Mouse (Mus musculus): ENCODE data around the gene Twnk. TPM values are rescaled to one million over a fixed set of nuclear protein-coding genes. Genes with fewer than 3 reads are reported as not detected.
A peak's percentile ranks its signal among the peaks of the same experiment; 100 is the strongest.

Twnk gene
- 10 to 100 TPM; 12.3 to 14.4 TPM for total RNA-seq (2021)

DNA sequence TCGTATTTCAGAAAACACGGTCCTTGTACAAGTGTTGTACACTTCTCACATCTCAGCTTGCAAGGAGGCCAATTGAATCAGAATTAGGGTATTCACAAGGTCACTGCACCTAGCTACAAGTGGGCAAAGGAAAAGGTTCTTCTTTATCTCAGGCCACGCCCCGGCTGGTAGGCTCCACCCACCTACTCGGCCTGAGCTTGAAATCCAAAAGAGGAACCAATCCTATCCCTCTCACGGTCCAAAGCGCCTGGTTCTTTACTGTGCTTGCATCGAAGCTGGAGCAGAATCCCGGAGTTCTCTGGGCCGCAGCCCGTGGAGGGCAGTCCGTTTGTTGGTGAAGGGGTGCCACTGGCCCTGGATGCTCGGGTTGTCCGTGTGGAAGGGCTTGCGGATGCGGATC lies at the start of gene Twnk:
TSS of gene Twnk (plus strand) at position 220 of the 400 bp plus-strand sequence.
- peak; percentile 57 for DNase-seq

DNA sequence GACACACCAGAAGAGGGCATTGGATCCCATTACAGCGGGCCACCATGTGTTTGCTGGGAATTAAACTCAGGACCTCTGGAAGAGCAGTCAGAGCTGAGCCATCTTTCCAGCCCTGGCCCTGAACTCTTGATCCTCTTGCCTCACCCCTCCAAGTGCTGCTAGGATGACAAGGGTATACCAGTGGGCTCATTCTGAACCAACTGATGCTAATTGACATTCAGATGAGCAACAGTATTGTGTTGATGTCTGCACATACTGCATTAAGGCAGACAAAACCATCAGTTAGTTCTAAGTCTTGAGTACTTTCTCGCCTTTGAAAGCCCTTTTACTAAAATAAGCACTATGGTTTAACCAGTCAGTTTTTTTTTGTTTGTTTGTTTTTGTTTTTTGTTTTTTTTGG lies 45.8 kb upstream of the Twnk start:
- no peak for DNase-seq

DNA sequence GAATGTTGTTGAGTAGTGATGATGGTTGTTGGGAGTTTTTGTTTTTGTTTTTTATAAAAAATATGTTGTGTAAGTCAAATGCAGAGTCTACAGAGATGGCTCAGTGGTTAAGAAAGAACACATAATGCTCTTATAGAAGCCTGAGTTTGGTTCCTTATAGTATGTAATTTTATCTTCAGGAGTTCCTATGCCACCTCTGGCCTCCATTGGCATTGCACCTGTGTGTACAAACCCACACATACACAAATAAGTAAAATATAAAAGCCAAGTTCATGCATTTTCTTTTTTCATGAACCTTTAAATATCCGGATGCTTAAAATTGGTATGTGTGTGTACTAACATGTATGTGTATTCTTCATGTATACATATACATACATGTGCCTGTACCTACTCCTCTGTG lies 39.5 kb upstream of the Twnk start:
- no peak for DNase-seq

DNA sequence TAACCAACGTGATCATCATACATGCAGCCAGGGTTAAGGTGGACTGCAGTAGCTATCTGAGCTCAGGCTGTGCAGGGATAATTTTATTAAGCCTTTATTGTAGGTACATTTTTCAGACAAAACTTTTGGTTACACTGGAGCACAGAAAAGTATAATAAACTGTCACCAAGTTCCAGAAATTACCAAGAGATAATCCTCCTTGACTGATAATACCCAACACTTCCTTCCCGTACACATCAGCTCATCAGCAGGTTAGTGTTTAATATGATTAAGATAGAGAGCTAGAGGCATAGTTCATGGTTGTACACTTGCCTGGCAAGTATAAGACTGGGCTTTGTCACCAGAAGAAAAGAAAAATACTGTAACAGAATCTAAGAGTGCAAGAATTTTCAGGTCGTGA lies 37.1 kb upstream of the Twnk start:
- DNase-seq, result no peak

DNA sequence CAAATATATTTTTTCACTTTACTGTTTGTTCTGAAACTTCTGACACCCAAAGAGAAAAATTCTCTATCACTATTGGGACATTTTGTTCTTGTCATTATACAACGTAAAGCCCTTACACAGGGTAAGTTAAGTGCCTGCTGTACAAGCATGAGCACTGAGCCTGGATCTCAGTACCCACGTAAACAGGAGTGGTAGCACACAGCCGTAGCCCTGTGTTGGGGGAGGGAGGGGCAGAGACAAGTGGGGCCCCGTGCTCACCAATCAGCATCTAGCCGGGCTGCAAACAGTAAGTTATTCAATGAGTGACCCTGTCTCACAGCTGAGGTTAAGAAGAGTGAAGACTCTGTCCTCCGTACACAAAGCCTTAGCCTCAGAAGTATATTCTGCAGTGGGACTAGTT lies 28.8 kb upstream of the Twnk start:
- DNase-seq, result no peak

DNA sequence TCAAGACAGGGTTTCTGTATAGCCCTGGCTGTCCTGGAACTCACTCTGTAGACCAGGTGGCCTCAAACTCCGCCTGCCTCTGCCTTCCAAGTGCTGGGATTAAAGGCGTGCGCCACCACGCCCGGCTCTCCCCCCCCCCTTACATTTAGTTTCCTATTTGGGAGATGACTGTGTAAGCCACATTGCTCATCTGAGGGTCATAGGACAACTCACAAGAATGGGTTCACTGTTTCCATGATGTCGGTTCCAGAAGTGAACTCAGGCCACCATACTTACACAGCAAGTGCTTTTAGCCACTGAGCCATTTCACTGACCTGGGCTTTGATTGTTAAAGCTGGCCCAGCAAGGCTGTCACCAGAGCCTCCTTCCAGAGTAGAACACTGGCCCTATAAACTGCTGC lies 28.3 kb upstream of the Twnk start:
- no peak for DNase-seq

DNA sequence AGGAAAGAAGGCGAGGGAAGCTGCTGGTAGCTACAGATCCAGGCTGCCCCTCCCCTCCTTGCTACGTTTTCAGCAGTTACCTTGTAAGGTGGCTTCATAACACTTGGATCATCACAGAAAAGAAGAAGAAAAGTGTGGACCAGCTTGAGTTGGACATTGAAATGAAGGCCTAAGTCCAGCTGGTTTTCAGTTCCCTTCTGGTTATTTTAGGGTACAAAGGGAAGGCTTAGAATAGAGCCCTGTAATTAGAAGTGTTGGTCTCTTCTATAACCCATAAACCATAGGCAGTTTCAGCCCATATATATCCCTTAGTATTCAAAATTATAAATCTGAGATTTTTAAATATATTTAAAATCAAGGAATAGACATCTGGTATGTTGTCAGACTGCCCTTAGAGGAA lies 24.7 kb upstream of the Twnk start:
- no peak for DNase-seq

DNA sequence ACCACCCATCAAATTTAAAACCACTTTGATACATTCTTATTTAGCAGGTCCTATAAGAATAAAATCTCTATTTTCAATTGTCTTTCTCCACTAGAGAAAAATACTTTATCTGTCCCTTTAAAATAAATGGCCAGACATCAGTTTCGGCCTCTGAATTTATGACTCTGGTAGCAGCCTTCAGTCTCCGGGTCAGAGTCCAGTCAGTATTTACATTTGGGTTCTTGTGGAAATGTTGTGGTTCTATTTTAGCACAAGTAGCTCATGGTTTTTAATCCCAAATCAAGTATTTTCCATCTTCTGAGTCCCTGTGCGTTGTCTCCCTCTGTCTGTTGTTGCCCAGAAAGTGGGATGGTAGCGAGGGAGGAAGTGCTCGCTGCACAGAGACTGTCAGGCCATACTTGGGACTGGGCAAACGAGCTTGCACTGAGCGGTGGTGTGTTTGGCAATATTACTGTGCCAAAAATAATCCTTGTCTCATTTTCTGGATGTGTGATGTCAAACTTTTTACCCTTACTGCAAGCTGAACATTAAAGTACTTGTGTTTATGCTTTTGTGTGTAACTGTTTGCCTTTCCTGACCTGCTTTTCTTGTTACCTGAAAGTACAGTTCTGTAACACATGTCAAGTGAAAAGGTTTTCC lies 22.9 kb upstream of the Twnk start:
- DNase-seq, result no peak

DNA sequence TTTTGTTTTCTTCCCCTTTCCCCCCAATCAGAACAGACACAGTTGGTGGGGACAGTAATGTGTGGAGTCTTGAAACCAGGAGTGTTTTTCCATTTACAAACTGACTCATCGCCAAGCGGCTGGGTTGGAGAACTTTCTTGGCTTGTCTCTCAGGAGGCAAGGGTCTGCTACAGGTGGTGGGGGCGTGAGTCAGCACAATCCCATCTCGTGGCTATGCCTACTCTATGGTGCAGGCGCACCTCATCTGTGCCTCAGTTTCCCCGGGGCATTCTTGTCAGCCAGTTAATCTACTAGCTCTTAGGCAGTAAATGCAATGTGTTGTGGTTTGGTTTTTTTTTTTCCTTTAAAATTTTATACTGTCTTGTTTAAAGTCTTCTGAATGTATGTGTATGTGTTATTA lies 22.1 kb upstream of the Twnk start:
- no peak for DNase-seq

DNA sequence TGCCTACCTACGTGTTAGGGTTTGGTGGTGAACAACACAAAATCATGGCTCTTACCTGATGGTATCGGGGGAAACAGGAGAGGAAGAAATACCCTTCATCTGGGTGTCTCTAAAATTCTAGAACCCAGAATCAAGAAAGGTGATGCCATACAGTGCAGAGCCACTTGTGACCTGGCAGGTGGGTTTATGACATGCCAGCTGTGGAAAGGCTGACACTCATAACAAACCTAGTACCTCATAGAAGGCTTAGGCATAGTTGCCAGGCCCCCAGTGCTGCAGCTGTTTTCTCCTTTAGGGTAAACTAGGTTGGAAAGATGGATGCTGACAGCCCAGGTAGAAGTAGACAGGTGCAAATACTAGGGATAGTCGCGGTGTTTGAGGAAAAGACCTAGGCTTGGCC lies 21.0 kb upstream of the Twnk start:
- DNase-seq, result no peak

DNA sequence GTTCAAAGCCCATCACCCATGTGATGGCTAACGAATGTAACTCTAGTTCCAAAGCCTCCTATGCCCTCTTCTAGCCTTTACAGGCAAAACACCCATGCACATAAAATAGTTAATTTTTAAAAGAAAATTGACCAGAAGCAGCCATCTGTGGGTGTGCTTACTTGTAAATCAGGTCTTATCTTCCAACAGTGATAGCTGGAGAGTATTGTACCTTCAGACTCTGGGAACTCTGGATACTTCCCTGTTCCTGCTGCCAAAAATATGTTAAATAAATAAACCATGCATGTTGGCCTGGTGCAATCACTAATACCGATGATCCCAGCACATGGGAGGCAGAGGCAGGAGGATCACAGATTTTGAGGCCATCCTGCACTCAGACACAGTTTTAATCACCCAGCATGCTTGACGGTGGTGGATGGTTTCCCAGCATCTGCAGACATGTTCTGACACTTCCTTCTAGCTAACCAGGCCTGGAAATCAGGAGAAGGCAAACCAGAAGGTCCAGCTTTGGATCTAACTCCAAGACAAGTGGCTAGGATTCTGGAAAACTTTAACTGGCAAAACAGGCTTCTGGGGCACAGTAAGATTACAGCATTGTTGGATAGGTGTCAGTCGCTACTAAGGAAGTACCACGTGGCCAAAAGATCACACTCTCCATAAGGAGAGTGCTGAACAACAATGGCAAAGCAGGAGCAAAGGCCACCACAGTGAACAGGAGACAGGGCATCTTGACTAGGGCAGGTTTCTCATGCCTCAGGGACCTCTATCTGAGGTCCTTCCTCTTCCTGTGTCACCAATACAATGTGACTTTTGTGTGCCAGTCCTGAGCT lies 20.1 kb upstream of the Twnk start:
- DNase-seq, result no peak

DNA sequence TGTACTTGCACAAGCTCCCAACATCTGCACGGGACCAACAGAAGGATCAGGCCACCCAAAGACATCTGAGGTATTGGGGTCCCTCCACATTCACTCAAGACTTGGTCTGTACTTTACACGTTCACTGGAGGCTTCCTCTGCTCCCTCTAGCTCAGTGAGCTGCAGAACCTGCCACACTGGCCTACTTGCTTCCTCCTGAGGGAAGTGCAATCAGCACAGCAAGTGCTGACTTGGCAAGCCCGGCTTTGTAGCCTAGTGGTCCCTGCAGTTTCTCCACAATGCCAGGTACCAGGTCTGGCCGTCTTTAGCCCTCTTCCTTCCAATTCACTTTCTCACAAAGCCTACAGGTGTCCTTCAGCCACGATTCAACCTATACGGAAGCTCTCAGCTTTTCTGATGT lies 18.5 kb upstream of the Twnk start:
- no peak for DNase-seq

DNA sequence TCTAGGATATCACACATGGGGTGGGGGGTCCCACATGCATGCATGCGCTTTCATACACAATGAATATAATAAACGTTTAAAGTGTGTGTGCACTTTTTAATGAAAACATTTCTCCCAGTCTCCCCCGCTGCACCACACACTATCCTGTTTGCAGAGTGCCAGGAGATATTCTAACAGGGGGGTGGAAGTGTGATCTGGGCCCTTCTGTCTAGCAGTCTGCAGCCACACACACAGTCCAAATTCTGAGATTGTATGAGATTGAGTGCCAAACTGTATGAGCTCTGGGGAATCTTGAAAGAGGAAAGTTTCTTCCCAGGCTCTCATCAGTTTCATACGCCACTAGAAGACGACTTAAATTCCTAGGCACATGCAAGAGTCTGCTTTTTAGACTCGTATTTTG lies 17.6 kb upstream of the Twnk start:
- no peak for DNase-seq

DNA sequence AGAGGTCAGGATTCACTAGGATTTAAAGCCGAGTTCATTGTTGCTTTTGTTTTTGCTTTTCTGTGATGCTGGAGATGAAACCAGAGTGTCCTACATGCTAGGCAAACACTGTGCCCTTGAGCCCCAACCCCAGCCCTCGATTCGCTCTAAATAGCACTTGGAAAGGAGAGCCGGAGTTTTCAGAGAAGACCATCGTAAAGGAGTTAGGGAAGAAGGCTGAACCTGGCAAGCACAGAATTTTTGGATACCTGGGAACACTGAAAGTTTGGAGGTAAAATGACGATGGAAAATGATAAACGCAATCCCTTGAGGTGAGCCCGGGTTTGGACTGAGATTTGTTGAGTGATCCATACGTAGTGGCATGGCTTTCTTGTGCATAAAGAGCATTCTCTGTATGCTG lies 17.1 kb upstream of the Twnk start:
- no peak for DNase-seq

DNA sequence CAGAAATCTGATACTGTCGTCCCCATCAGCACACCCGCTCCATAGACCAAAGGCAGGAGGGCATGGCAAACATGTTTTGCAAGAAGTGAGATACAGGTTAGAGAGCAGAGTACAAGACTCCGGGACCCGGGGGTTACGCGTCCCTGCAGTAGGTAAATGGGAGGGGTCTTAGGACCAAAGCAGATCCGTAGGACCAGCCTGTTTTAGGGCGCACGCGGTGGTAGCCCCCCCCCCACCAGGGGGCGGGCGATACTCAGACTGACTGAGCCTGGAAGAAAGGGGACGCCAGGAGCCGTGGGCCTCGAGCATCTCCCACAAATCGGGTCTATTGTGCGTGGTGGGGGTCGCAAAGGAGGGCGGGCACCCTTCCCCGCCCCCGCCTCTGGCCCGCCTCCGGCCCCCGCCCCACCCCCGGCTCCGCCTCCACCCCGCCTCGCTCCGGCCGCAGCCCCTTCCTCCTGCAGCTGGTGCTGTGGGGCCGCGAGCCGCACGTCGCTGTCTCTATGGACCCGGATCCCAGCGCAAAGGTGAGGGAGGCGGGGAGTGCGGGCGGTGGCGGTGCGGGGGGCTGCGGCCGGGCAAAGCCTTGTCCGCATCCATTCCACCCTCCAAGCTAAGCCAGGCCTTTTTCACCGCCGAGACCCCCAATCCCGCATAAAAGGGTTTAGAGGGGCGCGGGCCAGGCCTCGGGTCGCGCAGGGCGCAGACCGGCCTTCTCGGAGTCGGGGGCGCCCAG lies 16.5 kb upstream of the Twnk start, which contains the start of gene Sema4g:
TSS of gene Sema4g (plus strand) at position 271 of the 736 bp plus-strand sequence.
- DNase-seq, result peak; percentile 43

DNA sequence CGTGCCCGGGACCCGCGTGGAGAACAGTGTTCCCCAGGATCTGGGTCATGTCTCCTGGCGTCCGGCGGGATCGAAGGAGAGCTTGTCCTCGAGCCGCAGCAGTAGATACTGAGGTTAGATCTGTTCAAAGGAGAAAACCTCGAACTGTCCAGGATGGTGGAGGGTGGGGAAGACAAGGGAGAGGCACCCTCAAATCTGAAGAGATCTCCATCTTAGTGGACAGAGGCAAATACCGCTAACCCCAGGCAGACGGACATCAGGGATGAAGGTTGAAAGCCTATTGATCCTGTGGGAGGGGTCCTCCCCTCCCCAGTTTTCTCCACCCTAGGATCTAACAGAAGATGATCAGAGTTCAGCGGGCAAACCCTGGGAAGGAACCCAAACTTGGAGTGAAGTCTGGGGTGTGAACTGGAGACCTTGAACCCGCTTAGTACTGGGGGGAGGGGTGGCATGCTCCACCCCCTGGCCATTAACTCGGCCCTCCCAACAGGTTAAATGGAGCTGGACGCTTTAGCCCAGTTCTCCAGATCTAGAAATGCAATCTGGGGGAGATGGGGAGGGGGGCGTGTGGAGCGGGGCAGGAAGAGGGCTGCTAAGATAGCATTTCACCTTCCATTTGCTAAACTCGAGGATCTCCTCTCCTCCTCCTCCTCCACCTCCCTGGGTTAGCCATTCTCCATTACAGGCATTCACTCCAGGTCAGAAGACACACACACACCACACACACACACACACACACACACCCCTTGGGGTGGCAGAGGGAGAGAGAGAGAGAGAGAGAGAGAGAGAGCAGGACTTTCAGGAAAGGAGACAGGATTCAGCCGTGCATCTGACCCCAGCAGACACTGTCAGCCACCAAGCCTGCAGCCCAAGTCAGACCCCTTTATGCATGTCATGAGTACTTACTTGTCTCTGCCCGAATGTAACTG lies 15.6 kb upstream of the Twnk start:
- no peak for DNase-seq

DNA sequence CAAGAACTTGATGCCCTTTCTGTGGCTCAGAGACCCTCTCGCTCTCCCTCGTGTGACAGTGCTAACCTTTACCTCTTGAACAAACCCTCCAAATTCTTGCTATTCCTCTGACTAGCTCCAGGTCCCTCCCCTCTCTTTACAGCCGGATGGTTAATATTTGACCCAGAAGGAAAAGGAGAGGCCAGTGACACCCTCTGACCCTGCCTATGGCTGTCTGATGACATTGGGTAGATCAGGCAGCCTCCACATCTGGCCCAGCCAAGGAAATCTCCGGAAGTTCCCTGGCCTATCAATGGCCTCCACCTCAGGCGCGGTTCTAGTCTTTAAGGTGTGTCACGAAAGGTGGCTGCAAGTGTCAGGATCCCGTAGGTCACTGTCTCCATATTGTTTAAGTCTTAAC lies 14.4 kb upstream of the Twnk start:
- no peak for DNase-seq

DNA sequence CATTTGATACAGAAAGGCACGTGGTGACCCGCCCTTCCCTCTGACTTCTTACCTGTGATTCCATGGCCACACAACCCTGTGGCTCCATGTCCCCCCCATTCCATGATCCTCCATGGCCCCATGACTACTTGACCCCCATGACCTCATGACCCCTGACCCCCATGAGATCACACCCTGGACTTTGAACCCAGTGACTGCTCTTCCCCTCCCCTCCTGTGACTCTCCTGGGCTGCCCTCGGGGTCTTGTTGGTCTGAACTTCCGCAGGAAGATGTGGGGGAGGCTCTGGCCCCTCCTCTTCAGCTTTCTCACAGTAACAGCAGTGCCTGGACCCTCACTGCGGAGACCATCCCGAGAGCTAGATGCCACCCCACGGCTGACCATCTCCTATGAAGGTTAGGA lies 13.2 kb upstream of the Twnk start:
- no peak for DNase-seq

DNA sequence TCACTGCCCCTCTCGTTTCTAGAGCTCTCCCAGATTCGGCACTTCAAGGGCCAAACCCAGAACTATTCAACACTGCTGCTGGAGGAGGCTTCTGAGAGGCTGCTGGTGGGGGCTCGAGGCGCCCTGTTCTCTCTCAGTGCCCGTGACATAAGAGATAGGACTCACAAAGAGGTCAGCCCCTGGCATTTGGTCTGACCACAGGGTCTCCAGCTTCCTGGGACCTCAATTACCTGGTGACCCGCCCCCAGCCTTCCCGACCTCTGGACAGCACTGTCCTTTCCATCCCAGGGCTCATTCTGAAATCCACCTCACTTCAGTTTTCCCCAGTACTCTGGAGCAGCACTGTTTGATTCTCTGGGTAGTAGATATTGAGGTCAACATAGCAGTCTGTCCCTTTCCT lies 12.8 kb upstream of the Twnk start:
- DNase-seq, result no peak

DNA sequence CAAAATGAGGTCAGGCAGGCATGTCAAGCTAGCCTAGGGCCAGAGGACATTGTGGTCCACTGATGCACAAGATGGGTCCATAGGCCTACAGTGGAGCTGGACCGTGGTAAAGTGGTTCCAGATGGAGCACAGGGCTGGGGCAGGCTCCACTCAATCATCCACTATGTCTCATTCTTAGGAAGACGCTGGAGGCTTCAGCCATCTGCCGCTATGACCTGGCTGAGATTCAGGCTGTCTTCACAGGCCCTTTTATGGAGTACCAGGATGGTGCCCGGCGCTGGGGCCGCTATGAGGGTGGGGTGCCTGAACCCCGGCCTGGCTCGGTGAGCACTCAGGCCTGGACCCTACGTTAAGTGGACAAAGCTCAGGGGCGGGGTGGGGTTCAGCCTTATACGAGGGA lies 7.7 kb upstream of the Twnk start:
- DNase-seq, result no peak

DNA sequence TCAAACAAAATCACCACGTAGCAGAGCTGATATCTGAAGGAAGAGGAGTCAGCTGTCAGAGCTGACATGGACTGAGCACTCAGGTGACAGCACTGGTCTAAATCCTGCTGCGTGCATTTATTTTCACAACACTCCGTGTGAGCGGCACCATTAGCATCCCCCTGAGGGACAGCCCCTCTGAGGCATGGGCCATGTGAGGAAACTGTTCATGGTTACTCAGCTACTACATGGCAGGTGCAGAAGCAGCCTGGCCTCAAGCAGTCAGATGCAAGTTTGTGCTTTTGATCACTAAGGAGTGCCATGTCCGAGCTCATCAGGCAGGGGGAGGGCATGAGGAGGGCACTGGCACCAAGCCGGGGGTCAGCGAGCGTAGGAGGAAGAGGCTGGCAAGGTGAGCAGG lies 5.8 kb upstream of the Twnk start:
- DNase-seq, result no peak

DNA sequence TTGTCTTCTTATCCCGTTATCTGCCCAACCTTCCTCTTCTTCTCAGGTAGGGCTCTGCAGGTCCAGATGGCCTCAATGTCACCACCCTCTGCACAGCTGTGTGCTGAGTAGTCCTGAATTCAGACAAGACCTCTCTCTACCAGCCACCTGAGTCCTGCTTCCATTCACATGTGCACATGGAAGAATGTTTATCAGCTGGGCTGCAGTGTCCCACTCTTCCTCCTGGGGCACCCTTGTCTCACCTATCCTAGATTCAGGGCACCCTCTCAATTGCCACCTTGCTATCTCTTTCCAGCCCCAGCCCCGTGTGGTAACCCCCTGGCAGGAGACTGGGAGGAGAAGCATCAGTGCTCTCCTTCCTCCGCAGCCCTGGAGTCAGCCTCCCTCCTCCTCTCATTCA lies 3.2 kb upstream of the Twnk start:
- no peak for DNase-seq

All from heart, postnatal 4 days (tissue).